Mouse (Mus musculus) liver, embryonic 14.5 days (tissue): ENCODE data around the gene Zfp418. TPM values are rescaled to one million over a fixed set of nuclear protein-coding genes. Genes with fewer than 3 reads are reported as not detected.

Source experiments
- ATAC-seq: fragments of 200-750 bp; cut with Nextera tagmentation; 2 replicates; pipeline ENCODE4 v1.8.0; 2017; ENCODE audit warnings: moderate number of reproducible peaks, mild to moderate bottlenecking, moderate library complexity; ENCODE audit not compliant: insufficient read depth
- DNase-seq, 3 experiments: peaks; one replicate each; pipeline ENCODE4 v3.0.0-alpha.2; 2012 to 2013; ENCODE audit warnings: low read depth in 3 of 3, low spot score in 3 of 3
- H3K27ac ChIP-seq: fragments of 300-500 bp; sonication (generic); 2 replicates; pipeline ENCODE4 v1.5.1; 2014; ENCODE audit warnings: moderate library complexity, mild to moderate bottlenecking, control low read depth, inconsistent platforms
- H3K27me3 ChIP-seq: fragments of 300-500 bp; sonication (generic); 2 replicates; pipeline ENCODE4 v1.6.1; 2014; ENCODE audit warnings: mild to moderate bottlenecking, low read length, moderate library complexity; ENCODE audit not compliant: control insufficient read depth, insufficient read depth
- H3K36me3 ChIP-seq: fragments of 300-500 bp; sonication (generic); replicated peaks from 2 replicates; pipeline ENCODE4 v1.6.1; 2014; ENCODE audit warnings: low read depth; ENCODE audit not compliant: control insufficient read depth, insufficient read depth
- H3K4me1 ChIP-seq, 2 experiments: fragments of 200-500 bp in 1 of 2; fragments of 300-500 bp in 1 of 2; sonication (generic) in 1 of 2; replicated peaks; 2 replicates each; pipeline ENCODE4 v1.6.1; 2012 to 2014; ENCODE audit warnings: antibody characterized with exemption in 1 of 2, inconsistent platforms in 1 of 2, low read length in 1 of 2; ENCODE audit not compliant: control insufficient read depth in 2 of 2, insufficient read depth in 2 of 2
- H3K4me2 ChIP-seq: fragments of 300-500 bp; sonication (generic); 2 replicates; pipeline ENCODE4 v1.6.1; 2014; ENCODE audit warnings: low read depth, mild to moderate bottlenecking, control low read depth, moderate library complexity
- H3K4me3 ChIP-seq, 2 experiments: fragments of 200-500 bp in 1 of 2; fragments of 300-500 bp in 1 of 2; sonication (generic) in 1 of 2; 2 replicates each; pipeline ENCODE4 v1.5.1; 2012 to 2014; ENCODE audit warnings: low read depth in 2 of 2, low read length in 2 of 2, mild to moderate bottlenecking in 2 of 2, control low read depth in 1 of 2, inconsistent platforms in 1 of 2, moderate library complexity in 1 of 2; ENCODE audit not compliant: insufficient read depth in 1 of 2
- H3K9ac ChIP-seq: fragments of 300-500 bp; sonication (generic); replicated peaks from 2 replicates; pipeline ENCODE4 v1.6.1; 2014; ENCODE audit warnings: mild to moderate bottlenecking, control low read depth, moderate library complexity
- H3K9me3 ChIP-seq: fragments of 300-500 bp; sonication (generic); 2 replicates; pipeline ENCODE4 v1.6.1; 2016; ENCODE audit warnings: low read length, mixed read lengths; ENCODE audit not compliant: control insufficient read depth
- CTCF ChIP-seq: IDR thresholded peaks from 2 replicates; pipeline ENCODE4 v1.5.1; 2016; ENCODE audit warnings: antibody characterized with exemption, low read depth, control low read depth
- EP300 ChIP-seq: IDR thresholded peaks from 2 replicates; pipeline ENCODE4 v1.6.1; 2016; ENCODE audit warnings: antibody characterized with exemption, low read depth
- WGBS: fragments of 180-500 bp; shearing (Covaris S2); extraction: QIAGEN DNeasy Blood & Tissue Kit; methylation state at CpG from one replicate; pipeline ENCODE4 v1.1.7; 2014; ENCODE audit not compliant: insufficient replicate concordance; 5-methylcytosine and 5-hydroxymethylcytosine counted together
- polyA plus RNA-seq, 2 experiments: library from polyadenylated mRNA; depleted of rRNA in 1 of 2; stranded (reverse) in 1 of 2; unstranded in 1 of 2; fragments of >200 nt; fragmentation: Nextera tagmentation in 1 of 2; extraction: Ambion mirVana in 1 of 2; gene quantifications; 2 replicates each; pipeline versions ENCODE4 v1.2.1 to v1.2.3; 2012 to 2014

Gene Zfp418
- polyA plus RNA-seq, 2 experiments = 0.23 to 0.28 TPM

DNA sequence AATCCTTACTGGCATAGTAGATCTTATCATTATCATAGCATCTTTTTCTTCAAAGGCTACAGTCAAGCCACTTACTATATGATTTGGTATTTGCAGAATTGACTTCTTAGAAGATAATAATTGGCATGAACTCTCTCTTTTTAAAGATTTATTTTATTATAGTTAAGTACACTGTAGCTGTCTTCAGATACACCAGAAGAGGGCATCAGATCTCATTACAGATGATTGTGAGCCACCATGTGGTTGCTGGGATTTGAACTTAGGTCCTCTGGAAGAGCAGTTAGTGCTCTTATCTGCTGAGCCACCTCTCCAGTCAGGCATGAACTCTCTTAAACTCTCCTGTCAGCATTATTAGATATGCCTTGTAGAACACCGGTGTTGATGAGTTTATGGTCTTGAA is 26.9 kb upstream of the Zfp418 start:
- no peak for TF ChIP-seq EP300
- TF ChIP-seq CTCF = no peak
- ATAC-seq (no peak), DNase-seq (no peak)
- Histone ChIP-seq H3K9ac (no peak overlapping the region), H3K9me3 (no peaks in the 10 kb centered on the region), H3K36me3 (no peaks in the 10 kb centered on the region), H3K4me2 (no peak overlapping the region), H3K4me1 (no peaks in the 10 kb centered on the region), H3K27ac (no peak overlapping the region), H3K4me3 (no peak overlapping the region), H3K27me3 (no peaks in the 10 kb centered on the region)
- WGBS = 64% methylated on average over 1 of the region's 1 CpGs

DNA sequence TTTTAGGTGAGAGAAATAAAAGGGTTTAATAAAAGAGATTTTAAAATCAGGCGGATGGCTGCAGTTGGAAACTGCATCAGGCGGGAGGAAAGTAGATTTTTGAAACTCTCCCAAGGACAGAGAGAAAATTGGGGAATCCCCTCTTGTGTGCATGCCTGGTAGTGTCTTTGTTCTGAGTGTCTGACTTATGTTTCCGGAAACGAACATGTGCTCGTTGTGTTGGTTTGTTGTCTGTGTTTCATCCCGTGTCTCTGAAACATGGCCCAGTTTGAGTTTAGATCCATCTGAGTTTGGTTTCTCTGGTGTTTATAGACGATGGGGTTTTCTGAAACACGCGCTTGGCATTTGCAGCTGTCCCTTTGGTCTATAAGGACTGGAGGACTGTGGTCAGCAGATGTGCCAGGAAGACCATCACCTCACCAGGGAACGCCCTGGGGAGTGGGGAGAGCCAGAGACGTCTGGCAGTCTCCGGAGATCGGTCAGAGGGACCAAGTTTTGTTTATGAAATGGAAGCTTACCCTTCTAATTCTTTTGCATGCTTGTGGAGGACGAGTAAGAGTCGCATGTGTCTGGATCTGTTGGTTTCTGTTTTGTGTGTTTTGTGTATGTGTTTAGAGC is 25.0 kb upstream of the Zfp418 start:
- no peak overlapping the region for H3K4me3 ChIP-seq
- no peak overlapping the region for H3K9ac ChIP-seq
- H3K9me3 ChIP-seq = no peaks in the 10 kb centered on the region
- no peak overlapping the region for H3K4me2 ChIP-seq
- no peak for TF ChIP-seq CTCF
- no peak for TF ChIP-seq EP300
- 68% methylated on average over 15 of the region's 15 CpGs for WGBS
- no peaks in the 10 kb centered on the region for H3K36me3 ChIP-seq
- H3K27ac ChIP-seq = no peak overlapping the region
- H3K27me3 ChIP-seq = no peaks in the 10 kb centered on the region
- no peaks in the 10 kb centered on the region for H3K4me1 ChIP-seq
- ATAC-seq = no peak
- no peak for DNase-seq

DNA sequence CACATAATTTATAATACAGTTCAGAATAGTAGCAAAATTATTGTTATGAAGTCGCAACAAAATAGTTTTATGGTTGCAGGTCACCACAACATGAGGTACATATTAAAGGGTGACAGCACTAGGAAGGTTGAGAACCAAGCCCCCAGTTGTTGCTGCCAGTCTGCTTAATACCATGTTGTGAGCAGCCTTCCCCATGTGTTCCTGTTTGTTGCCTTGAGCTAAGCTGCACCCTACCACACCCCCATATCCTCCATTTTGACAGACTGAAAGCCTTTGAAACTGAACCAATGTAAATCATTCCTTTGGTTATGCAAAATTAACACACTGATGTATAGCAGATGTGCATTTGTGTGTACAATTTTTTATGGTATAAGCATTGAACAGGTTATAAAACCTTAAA is 14.8 kb downstream of the Zfp418 start:
- ATAC-seq = no peak
- no peak overlapping the region for H3K4me2 ChIP-seq
- H3K27me3 ChIP-seq = no peaks in the 10 kb centered on the region
- peaks cover 0 to 6% of the 10 kb centered on the region in 2 experiments; a peak in 1 of 4 replicates for H3K4me1 ChIP-seq
- no peaks in the 10 kb centered on the region for H3K9me3 ChIP-seq
- DNase-seq = no peak
- H3K36me3 ChIP-seq = no peaks in the 10 kb centered on the region
- 82% methylated on average over 1 of the region's 1 CpGs for WGBS
- TF ChIP-seq CTCF = no peak
- TF ChIP-seq EP300 = no peak
- no peak overlapping the region for H3K27ac ChIP-seq
- no peak overlapping the region for H3K4me3 ChIP-seq
- no peak overlapping the region for H3K9ac ChIP-seq

- no peak overlapping the region for H3K27ac ChIP-seq
- H3K4me1 ChIP-seq = peaks cover 0 to 6% of the 10 kb centered on the region in 2 experiments; a peak in 1 of 4 replicates
- ATAC-seq = peak; percentile 40; the same call in 1 of the 2 replicates
- H3K27me3 ChIP-seq = no peaks in the 10 kb centered on the region
- peak overlapping the region; percentile 55 for H3K4me2 ChIP-seq
- peak overlapping the region; percentile 51 to 83; a peak in 3 of 4 replicates for H3K4me3 ChIP-seq
- H3K9me3 ChIP-seq = no peaks in the 10 kb centered on the region
- no peak for DNase-seq
- WGBS = 25% methylated on average over 13 of the region's 13 CpGs
- H3K36me3 ChIP-seq = no peaks in the 10 kb centered on the region
- H3K9ac ChIP-seq = peak overlapping the region; percentile 29; the same call in 1 of the 2 replicates
- no peak for TF ChIP-seq EP300
- TF ChIP-seq CTCF = no peak
Observed at GRCm38 (mm10) chr7:7187417-7188190, 16.5 kb downstream of the Zfp418 start.
